Mouse (Mus musculus) E14TG2a.4 (cell line): ENCODE measurements around the gene Cnga1.

Source experiments
- CTCF ChIP-seq: conservative IDR thresholded peaks from 2 replicates; pipeline ENCODE4 v1.5.1; 2014; ENCODE audit warnings: low read length
- NANOG ChIP-seq: IDR thresholded peaks from 2 replicates; pipeline ENCODE4 v1.6.1; 2014; ENCODE audit warnings: borderline replicate concordance, low read length, mixed read lengths

DNA sequence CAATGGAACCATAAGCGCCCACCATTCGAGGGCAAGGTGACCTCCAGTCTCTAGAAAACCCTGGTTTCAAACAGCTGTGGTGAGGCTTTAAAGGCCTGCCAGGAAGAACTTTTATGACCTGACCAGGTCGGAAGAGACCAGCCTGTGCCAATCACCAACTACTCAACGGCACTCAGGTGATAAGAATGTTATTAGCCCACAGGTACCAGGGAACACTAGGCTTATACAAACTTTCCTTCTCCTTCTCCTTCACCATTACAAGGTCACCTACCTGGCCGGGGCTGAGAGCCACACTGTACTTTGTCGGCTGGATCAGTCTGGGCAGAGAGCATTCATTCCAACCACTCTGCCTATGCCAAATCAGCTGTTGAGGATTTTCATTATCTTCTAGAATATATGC, 37.4 kb upstream of the Cnga1 start:
- TF ChIP-seq CTCF (no peak), NANOG (no peak)
